Mouse (Mus musculus) frontal cortex, postnatal 10 days (tissue): ENCODE data around the gene Hist3h2a.
A peak's percentile ranks its signal among the peaks of the same experiment; 100 is the strongest.

Experiments used
- DNase-seq, 2 experiments: peaks; one replicate each; pipeline ENCODE4 v3.0.0; 2022; ENCODE audit warnings: low spot score in 2 of 2, mixed read lengths in 1 of 2

Gene Hist3h2a

DNA sequence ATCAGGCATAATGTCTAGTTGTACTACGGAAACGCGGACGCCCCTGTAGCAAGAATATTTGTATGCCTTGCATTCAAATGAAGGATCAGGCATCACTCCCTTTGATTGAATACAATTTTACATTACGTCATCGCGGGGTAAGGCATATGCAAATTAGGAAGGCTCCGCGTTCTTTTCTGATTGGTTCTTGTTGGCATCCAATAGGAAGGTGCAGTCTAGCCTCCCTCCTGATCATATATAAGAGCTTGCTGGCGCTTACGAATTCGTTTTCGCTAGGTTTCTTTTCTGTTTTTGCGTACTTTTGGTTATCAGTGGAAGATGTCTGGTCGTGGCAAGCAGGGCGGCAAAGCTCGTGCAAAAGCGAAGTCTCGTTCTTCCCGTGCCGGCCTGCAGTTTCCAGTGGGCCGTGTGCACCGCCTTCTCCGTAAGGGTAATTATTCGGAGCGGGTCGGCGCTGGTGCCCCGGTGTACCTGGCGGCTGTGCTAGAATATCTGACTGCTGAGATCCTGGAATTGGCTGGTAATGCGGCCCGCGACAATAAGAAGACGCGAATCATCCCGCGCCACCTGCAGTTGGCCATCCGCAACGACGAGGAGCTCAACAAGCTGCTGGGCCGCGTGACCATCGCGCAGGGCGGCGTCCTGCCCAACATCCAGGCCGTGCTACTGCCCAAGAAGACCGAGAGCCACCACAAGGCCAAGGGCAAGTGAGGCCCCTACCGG is at the start of gene Hist3h2a, which contains the start of gene Trim17:
Hist3h2a (plus strand) TSS at position 266 of the 723 bp plus-strand sequence.
Trim17 (plus strand) TSS at position 266 of the 723 bp plus-strand sequence.
- peak; percentile 85 to 93 for DNase-seq

GRCm38 (mm10) chr11:58904838-58905237 is 49.6 kb upstream of the Hist3h2a start:
- DNase-seq, result peak in 1 of 2 experiments; percentile 43

DNA sequence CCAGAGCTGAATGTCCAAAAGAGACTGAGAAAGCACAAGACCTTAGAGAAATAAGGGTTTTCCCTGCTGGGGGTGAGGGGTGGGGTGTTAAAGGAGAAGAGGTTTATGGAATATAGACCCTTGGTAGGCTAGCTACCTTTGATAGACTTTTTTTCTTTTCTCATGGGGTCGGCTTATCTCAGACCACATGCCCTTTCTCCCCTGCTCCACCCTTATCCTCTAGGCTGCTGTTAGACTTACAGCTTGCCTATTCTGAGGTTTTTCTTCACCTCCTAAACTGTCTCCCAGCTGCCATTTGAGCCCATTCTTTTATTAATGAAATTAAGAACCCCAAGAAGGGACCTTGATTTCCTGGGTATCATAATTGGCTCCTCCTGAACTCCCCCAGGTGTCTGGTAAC is 40.7 kb upstream of the Hist3h2a start:
- no peak for DNase-seq

DNA sequence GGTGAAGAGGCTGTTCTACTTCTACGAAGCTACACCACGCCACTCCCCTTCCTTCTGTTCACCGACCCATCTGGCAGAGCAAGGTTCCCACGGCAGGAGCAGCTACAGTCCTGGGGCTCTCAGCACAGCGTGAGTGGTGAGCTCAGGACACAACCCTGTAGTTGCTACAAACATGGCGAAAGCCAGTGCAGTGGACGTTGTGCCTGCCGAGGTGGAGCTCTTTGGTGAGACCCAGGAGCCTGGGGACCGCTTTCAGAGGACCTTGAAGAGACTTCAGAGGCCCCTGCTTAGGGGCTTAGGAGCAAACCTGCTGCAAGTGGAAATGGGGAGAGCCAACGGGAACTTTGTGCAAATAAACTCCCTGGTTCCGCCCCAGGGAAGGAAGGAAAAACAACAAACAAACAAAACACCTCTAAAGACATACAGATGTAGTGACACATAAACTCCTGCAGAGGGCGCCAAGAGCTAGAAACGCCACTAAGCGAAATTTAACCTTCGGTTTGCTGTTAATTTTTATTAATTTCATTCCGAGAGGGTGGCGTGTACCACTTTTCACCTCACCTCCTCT is 39.9 kb upstream of the Hist3h2a start:
- no peak for DNase-seq

DNA sequence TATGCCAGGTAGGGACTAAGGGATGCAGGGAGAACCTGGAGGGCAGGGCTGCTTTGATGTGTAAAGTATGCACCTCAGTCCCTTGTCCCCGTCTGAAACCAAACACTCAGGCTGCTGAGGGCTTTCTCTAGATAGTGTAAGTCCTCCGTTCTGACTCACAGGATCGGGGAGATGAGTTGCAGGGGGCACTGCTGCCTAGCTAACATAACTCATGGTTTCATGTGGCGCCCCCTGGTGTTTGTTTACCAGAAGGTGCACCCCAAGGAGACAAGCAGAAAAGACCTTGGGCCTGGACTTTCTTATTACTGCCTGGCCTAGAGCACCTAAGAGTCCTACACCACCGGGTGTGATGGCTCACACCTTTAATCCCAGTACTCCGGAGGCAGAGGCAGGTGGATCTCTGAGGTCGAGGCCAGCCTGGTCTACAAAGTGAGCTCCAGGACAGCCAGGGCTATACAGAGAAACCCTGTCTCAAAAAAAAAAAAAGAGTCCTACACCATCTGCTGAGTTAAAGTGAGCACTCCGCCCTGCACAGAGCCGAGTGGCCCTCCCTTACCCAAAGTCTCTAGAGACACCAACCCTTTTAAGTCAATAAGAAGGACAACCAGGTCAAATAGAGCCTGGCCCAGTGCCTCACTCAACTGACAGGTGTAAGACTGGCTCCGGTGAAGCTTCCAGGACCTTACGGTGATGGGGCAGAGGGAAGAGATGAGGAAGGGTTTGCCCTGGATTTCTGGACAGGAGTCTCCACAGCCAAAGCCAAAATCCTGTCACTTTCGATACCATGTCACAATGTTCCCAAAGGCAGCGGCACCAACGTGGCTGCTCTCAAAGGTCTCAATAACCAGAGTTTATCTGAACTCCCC is 37.4 kb upstream of the Hist3h2a start:
- DNase-seq, result no peak

GRCm38 (mm10) chr11:58917745-58918366 is 36.6 kb upstream of the Hist3h2a start, which contains the start of gene Btnl10:
TSS of gene Btnl10 (plus strand) at chr11:58917908.
- DNase-seq, result no peak

DNA sequence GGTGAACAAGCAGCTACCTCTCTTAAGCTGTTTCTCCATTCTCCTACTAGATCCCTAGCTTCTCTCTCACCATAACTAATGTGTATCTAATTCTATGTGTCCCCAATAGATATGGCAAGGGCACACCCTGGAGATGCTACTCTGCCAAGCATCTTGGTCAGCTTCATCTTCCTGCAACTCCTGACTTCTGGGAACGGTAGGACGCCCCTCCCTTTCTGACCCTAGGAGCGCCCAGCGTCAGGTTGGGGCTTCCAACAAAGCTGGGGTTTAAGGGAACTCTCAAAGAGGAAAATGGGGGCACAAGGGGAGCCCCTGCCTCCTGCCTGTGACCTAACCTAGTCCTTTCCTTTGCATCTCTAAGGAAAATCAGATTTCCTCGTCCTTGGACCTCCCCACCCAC is 35.7 kb upstream of the Hist3h2a start:
- no peak for DNase-seq

DNA sequence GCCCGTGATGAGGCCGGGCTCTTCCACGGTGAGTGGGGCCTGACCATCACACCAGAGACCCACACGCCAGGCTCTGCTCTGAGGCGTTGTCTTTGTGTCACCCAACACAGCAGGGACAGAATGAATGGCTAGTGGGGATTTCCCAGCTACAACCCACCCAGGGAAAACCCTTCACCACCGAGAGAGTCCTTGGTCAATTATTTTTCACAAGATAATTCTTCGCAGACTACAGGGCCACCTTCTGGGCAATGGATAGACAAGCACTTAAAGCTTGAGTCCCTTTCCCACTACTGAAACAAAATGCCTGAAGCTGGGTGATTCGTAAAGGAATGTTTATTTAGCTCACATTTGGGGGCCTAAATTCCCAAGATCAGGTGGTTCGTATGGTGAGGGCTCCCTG is 32.1 kb upstream of the Hist3h2a start:
- no peak for DNase-seq

- DNase-seq, result no peak
Observed at GRCm38 (mm10) chr11:58926651-58927050, 27.8 kb upstream of the Hist3h2a start.

GRCm38 (mm10) chr11:58927053-58927452 is 27.4 kb upstream of the Hist3h2a start:
- DNase-seq, result no peak

DNA sequence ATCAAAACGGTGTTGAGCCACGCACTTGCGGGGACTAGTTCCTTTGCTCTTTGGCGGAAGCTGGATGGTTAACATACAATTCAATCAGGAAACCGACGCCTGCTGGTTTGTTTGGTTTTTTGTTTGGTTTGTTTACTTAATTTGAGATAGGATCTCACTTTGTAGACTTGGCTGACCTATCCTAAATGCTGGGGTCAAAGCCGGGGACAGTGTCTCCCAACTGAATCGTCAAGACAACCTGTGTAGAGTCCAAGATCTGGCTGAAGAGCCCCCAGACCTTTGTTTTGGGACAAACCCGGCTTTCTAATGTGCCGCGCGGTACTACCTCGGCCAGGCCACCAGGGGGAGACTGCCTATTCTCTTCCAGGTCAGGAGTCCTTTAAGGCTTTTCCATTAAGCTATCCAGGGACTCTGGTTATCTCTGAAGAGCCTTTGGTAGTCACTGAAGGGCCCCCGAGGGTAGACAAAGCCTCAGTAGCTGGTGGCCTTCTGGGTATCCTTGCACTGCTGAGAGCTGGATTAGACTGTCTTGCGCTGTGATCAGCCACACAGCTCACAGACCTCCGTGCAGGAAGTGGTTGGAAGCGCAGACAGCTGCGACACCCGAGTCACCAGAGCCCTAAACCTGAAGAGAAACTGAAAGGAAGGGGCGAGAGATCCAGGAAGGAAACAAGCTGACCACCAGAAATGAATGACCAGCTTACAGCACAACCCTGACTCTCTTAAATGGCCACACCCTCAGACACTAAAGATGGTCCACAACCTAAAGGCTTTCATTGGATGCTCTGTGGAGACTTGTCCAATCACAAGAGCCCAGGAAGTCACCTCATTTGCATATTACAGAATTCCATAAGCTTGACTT is 26.5 kb upstream of the Hist3h2a start:
- DNase-seq, result no peak

GRCm38 (mm10) chr11:58929055-58929454 is 25.4 kb upstream of the Hist3h2a start:
- no peak for DNase-seq

GRCm38 (mm10) chr11:58929641-58930040 is 24.8 kb upstream of the Hist3h2a start:
- no peak for DNase-seq

DNA sequence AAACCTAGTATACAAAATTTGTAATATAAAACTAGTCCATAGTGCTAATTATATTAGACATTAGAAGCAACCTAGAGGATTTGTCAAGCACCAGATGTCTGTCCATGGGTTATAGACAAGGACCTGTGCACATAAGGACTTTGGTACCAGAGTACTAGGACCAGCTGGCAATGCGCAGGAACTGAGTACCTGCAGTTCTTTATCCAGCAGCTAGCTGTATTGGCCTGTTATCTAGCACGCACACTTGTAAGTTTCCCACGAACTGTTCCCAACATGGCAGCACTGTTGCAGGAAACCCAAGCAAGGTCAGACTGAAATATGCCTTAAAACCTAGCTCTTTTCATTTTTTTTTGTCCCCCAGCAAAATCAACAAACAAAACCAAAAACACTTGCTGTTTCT is 24.2 kb upstream of the Hist3h2a start:
- no peak for DNase-seq

- no peak for DNase-seq
Observed at GRCm38 (mm10) chr11:58931576-58931975, 22.9 kb upstream of the Hist3h2a start.

DNA sequence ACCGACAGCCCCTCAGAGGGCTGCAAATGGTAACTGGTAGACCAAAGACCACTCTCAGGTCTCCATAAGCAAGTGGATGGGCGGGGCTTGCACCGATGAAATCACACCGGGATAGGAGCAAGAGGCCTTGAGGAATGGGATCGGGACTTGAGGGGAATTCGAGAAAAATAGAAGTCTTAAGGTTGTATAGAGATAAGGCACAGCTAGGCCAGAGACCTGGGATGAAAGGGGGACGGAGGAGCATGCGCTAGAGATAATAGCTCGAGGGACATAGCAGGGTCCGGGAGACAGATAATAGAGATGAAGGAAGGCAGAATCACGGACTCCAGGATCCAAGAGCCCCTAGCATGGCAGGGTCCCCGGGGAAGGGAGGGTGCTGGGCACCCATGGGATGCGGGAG is 16.6 kb upstream of the Hist3h2a start:
- no peak for DNase-seq

DNA sequence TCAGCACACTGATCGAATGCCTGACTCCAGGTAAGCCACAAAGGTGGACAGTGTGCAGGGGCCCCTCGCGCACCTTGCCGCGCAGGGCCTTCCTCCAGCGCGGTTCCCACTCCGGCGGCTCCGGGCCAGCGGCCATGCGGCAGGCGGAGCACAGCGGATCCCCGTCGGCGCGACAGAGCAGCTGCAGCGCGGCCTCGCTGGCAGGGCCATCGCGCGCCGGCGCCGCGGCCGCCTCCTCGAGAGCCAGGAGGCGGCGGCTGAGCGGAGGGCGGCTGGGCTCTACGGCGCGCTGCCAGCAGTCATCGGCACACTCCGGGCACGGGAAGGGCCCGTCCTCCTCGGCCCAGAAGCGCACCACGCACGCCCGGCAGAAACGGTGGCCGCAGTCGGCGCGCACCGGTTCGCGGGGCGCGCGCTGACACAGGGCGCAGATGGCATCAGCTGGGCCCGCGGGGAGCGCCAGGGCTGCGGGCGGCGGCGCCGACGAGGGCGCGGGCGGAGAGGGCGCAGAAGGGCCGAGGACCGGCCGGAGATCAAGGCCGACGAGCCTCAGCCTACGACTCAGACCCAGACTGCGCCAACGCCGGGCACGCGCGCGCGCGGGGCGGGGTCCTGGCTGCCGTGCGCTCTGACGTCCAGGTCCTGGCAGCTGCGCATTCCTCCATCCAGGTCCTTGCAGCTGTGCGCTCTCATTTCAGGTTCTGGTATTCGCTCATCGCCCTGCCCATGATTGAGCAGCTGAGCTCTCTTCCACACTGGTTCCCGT is 16.0 kb upstream of the Hist3h2a start, which contains the start of gene Rnf187:
Rnf187 (minus strand) TSS at position 595 of the 766 bp plus-strand sequence.
- DNase-seq, result peak; percentile 87 to 88

- DNase-seq, result no peak
Observed at GRCm38 (mm10) chr11:58939088-58939439, 15.4 kb upstream of the Hist3h2a start.

- DNase-seq, result no peak
Observed at GRCm38 (mm10) chr11:58944136-58944535, 10.3 kb upstream of the Hist3h2a start.

GRCm38 (mm10) chr11:58947306-58947705 is 7.2 kb upstream of the Hist3h2a start:
- no peak for DNase-seq
